Mouse (Mus musculus): ENCODE data around the gene Ngef.

Gene Ngef

DNA sequence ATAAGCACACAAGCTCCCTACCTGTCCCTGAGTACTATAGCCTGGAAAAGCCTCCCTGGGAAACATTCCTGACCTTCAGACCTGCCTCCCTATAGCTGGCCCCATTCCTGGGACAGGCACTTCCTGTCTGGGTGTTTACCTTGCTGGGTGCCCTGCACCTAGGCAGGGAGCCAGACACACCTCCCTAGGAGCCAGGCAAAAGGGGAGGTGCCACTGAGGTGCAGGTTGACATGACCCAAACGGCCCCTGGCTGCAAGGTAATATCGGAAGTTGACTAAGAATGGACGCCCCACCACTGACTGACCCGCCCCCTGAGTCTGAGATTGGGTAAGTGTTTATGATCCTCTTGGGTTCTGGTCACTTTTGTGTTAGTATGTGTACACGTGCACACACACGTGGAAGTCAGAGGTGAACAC lies at the start of gene Ngef:
TSS of gene Ngef (minus strand) at position 71 of the 416 bp plus-strand sequence.
- DNase-seq: peak; percentile 91

- peak; percentile 14 for DNase-seq
Observed at GRCm38 (mm10) chr1:87621858-87622279, 48.2 kb upstream of the Ngef start.

DNA sequence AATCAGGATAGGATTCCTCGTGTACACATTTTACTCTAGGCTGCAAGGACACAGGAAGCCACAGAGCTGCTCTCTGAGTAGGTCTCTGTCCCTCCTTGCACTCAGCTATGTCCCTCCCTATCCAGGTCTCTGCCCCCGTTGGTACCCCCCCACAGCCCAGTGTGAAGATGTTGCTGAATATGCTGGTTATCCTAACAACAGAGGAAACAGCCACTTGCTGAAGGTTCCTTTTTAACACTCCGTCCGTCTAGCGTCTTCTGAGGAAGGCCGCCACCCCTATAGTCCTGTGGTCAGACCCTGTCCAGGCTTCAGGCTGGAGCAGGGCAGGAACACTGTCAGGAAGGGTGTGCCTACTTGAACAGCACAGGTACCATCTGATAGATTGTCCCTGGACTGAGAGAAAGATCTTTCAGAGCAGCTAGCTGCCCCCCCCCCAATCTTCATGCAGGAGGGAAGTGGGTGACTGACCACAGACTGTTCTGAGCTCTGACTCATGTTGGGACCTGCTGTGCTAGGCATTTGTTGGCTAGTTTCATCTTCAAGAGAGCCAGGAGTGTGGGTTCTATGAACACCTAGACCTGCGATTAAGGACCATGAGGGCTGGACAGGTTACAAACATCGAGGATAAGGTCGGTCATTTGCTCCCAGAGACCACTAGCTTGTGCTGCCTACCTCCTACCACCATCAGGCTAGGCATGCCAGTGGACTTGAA lies 47.6 kb upstream of the Ngef start:
- DNase-seq: peak; percentile 3

DNA sequence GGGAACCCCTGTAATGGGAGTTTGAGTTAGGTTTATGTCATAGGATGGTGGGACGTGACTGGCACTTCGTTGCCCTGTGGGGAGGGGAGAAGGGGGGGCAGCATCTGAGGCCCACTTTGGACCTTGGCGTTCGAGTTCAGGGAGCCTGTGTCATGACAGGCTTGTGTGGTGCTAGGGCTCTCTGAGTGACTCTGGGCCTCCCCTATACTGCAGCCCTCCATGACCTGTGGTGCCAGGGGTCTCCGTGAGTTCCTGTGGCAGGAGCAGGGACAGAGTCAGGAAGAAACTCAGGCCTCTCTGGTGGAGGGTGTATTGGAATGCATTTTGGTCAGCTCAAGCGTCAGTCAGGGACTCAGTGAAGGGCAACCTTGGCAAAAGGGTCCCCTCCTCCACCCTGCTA lies 47.0 kb upstream of the Ngef start:
- no peak for DNase-seq

DNA sequence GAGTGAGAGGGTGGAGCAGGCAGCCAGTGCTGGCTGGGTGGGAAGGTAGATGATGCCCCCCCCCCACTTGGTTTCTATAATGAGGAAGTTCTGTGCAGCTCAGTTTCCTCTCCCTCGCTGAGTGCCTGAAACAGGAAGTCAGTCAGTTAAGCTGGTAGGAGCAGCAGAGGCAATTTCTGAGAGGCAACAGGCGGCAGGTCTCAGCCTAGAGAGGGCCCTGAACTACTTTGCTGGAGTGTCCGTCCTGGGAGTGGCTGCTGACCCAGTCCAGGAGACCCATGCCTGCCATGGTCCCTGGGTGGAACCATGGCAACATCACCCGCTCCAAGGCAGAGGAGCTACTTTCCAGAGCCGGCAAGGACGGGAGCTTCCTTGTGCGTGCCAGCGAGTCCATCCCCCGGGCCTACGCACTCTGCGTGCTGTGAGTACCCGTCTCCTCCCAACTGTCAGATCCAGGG lies 46.6 kb upstream of the Ngef start, which contains the start of gene Inpp5d:
TSS of gene Inpp5d (plus strand) at position 102 of the 458 bp plus-strand sequence.
- peak; percentile 44 for DNase-seq

- DNase-seq: no peak
Observed at GRCm38 (mm10) chr1:87614576-87615295, 41.1 kb upstream of the Ngef start.

DNA sequence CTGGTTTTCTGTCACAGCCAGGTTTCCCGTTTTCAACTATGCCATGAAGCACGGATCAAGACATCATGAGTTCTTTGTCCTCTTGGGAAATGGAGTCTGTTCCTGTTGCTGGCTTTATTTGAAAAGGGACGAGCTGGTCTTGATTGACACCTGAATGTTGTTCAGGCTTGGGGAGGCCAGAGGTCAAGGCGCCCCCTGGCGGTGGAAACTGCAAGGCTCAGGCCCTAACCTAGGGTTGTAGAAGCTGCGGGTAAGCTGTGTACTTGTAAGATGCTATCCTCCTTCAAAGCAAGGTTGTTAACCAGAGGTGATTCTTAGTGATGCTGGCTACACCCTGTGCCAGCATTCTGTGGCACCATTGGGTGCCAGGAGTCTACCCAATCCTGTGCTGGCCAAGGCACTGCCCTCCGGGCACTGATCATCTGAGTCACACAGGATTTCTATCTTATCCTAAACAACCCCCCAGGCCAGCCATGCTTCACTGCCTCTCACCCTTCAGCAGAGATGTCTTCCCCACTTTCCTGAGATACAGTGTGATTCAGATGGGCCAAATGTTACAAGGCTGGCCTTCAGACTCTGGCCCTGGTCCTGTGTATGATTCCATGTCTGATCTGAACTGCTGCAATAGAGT lies 34.9 kb upstream of the Ngef start:
- DNase-seq: peak; percentile 71

DNA sequence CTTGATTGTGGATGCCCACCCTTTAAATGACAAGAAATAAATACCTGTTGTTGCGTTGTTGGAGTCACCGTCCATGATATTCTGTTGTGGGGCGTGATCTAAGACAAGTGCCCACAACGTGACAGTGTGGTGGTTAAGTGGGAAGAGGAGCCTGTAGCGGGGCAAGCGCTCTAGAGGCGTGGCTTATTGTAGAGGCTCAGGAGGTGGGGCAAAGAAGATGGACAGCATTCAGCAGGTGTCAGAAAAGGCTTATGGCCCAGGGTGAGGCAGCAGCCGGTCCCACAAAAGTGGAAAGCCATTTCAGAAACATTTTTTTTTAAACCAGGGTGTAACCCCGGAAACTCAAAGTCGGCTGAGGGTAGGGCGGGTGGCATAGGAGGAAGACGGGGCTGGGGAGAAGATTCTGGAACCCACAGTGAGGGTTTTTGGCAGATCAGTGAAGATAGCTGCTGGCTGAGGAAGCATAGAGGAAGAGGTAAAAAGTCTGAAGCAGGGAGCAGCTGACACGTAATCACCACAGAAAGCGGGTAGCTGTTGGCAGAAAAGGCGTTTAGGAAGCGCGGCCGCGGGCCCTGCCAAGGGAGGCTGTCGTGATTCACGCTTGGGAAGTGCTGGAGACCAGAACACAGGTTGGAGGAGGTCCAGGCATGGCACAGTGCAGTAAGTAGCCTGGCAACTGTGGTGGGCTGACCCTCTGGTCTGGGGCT lies 33.9 kb upstream of the Ngef start:
- peak; percentile 47 for DNase-seq

- DNase-seq: no peak
Observed at GRCm38 (mm10) chr1:87605296-87605695, 31.6 kb upstream of the Ngef start.

GRCm38 (mm10) chr1:87603389-87603788 lies 29.7 kb upstream of the Ngef start:
- no peak for DNase-seq

GRCm38 (mm10) chr1:87601801-87602200 lies 28.1 kb upstream of the Ngef start:
- peak; percentile 36 for DNase-seq

- peak; percentile 14 for DNase-seq
Observed at GRCm38 (mm10) chr1:87600533-87600932, 26.9 kb upstream of the Ngef start.

DNA sequence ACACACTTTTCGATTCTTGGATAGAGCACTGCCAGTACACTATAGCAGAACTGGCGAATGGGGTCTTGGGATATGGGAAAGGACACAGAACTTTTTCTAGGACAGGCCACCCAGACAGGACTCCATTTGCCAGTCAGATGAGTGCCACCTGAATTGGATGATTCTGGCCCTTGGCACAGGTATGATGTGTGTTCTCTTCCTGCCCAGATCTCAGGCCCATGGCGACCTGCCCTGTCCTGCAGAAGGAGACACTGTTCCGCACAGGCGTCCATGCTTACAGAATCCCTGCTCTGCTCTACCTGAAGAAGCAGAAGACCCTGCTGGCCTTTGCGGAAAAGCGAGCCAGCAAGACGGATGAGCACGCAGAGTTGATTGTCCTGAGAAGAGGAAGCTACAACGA lies 21.0 kb upstream of the Ngef start:
- no peak for DNase-seq

- no peak for DNase-seq
Observed at GRCm38 (mm10) chr1:87594261-87594660, 20.6 kb upstream of the Ngef start.

DNA sequence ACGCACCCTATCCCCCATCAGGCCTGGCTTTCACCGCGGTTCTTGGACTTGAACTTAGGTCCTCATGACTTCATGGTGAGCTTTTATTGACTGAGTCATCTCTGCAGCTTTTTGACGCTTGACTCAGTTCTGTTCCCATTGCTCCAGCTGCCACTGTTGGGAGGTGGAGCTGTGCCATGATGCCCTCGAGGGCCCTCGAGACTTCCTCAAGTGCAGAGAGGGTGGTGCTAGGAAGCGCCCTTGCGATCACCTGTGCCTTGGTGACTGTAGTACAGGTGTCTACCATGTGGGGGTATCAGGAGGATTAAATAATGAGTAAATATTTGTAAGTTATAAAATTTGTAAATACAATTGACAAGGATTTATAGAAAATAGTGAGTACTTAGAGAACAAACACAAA lies 16.3 kb upstream of the Ngef start:
- no peak for DNase-seq

DNA sequence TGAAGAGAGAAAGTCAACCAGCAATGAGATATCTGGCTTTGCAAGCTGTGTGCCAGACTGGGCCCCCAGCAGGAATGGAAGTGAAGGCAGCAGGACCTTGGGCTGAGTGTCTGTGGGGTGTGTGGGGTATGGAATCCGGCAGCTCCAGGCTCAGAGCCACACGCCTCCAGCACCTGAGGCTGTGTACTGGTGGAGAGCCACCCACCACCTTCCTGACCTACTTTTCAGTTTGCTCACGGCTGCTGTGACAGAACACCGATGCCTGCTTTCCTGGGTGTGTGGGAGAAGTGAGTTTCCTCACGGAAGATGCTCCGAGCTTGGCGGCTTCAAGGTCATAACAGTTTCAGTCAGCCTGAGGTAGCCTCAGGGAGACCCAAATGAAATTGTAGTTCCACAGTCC lies 15.5 kb upstream of the Ngef start:
- no peak for DNase-seq

DNA sequence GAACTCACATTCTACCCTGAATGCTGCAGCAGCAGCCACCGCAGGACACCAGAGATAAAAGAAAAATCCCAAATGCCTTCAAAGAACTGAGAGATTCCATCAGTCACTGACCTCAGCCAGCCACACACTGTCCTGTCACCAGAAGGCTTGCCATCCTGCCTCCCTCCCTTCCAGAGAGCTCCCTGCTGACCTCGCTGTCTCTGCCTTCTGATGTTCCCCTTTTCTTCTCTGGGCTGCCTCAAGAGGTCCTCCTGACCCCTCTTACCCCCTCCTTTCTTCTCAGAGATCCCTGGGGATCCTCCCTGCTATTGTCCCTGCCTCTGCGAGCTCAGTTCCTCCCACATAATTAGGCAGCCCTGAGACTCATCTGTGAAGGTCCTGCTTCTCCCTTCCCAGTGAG lies 7.2 kb upstream of the Ngef start:
- DNase-seq: no peak

- no peak for DNase-seq
Observed at GRCm38 (mm10) chr1:87578965-87579364, 5.3 kb upstream of the Ngef start.

DNA sequence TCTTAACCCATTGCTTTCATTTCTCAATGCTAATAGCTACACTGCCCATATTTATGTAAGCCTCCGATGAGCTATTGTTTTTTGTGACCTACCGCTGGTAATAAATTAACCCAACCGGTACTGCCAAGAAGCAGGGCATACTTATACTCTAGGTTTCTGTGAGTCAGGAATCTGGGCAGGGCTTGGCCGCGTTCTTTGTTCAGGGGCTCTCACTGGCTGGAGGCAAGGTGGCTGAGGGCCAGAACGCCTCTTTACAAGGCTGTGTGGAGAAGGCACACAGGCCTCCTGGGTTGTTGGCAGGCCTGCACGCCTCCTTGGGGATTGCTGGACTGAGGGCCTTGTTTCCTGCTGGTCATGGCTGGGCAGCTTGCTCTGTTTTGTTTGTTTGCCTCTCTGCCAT lies 1.1 kb upstream of the Ngef start:
- peak; percentile 95 for DNase-seq

- DNase-seq: no peak
Observed at GRCm38 (mm10) chr1:87574353-87574752, 683 bp upstream of the Ngef start.

DNA sequence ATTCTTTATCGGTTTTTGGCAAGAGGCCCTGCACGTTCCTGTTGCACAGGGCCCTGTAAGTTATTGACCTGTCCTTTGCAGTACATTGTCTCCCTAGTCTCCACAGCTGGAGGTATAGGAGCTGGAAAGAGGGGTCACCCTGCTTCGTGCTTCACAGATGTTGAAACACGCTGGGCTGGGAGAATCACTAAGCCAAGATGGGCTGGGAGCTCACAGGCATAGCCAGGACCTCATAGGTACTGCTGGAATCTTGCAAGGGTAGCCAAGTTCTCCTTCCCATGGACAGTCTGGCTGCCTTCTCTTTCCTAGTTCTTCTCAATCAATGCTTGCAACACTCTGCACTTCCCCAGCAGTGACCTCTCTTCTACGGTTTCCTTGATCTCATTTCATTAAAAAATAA lies 409 bp downstream of the Ngef start:
- DNase-seq: peak; percentile 17

DNA sequence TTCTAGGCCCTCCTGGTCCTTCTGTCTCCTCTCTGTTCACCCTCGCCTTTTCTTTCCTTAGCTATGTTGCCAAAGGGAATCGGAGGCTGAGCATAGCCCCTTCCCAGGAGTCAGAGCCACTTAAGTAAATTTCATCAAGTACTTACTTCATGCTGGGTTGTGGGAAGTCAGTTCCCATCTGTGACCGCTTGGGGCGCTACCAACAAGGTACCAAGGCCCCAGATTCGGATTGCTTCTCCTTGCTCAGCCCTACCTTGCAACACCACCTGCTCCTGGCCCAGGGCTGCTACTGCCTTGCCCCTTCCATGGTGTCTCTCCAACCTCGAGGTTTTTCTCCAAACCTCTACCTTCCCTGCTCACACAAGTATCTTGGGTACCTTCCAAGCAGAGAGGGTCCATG lies 5.3 kb downstream of the Ngef start:
- DNase-seq: no peak

DNA sequence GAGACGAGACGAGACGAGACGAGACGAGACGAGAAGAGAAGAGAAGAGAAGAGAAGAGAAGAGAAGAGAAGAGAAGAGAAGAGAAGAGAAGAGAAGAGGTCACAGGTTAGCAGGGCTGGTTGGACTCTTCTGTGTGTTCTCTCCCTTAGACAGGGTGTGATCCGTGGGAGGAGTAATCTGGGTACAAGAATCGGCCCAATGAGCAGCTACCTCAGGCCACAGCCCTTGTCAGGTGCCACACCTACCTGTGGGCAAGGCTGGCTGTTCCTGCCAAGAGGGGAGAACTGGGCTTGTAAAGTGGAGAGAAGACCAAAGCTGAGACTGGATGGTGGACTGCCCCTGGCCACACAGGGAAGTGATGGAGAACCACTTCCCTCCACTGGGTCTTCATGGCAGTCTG lies 7.9 kb downstream of the Ngef start:
- DNase-seq: no peak

Measured in kidney, postnatal 14 days (tissue).